Mouse (Mus musculus): ENCODE measurements at regions not wholly inside any gene's neighbourhood (a gene's known extent, or its start where the extent isn't known, plus 50 kb on each side); places are given as distances from the start of the nearest gene placed in this dataset.

- TF ChIP-seq UBTF (IDR thresholded peaks at IDR 0.05; ENCODE audit: borderline replicate concordance, insufficient read depth, low read depth, low read length), result no peak
- no peak for TF ChIP-seq CTCF (IDR thresholded peaks at IDR 0.05 in 2 of 3, conservative IDR thresholded peaks at IDR 0.05 in 1 of 3; ENCODE audit: control insufficient read depth in 1 of 3, insufficient read depth in 1 of 3, low read depth in 2 of 3, low read length in 3 of 3, poor library complexity in 1 of 3, severe bottlenecking in 1 of 3)
- TF ChIP-seq TCF12 (IDR thresholded peaks at IDR 0.05; ENCODE audit: low read depth, low read length), result no peak
- no peak for TF ChIP-seq MXI1 (IDR thresholded peaks at IDR 0.05; ENCODE audit: low read depth, low read length)
- TF ChIP-seq POLR2AphosphoS2 (IDR thresholded peaks at IDR 0.05; ENCODE audit: low read length), result no peak
- no peak for TF ChIP-seq EP300 (IDR thresholded peaks at IDR 0.05; ENCODE audit: low read depth in 1 of 2, low read length in 2 of 2)
- no peak for TF ChIP-seq POLR2A (IDR thresholded peaks at IDR 0.05; ENCODE audit: control insufficient read depth in 1 of 2, insufficient read depth in 1 of 2, low read depth in 1 of 2, low read length in 2 of 2, poor library complexity in 1 of 2)
- TF ChIP-seq MAX (IDR thresholded peaks at IDR 0.05; ENCODE audit: low read length), result no peak
- no peak for TF ChIP-seq USF1 (IDR thresholded peaks at IDR 0.05; ENCODE audit: low read depth, low read length)
- no peak for TF ChIP-seq ZKSCAN1 (IDR thresholded peaks at IDR 0.05; ENCODE audit: low read depth, low read length)
- TF ChIP-seq GATA1 (IDR thresholded peaks at IDR 0.05; ENCODE audit: low read depth, low read length), result no peak
Observed at GRCm38 (mm10) chr13:107919403-107919802, 124.8 kb upstream of the Smim15 start.
